ENCODE assay signal across 21 mouse cellular contexts in the genomic region with DNA sequence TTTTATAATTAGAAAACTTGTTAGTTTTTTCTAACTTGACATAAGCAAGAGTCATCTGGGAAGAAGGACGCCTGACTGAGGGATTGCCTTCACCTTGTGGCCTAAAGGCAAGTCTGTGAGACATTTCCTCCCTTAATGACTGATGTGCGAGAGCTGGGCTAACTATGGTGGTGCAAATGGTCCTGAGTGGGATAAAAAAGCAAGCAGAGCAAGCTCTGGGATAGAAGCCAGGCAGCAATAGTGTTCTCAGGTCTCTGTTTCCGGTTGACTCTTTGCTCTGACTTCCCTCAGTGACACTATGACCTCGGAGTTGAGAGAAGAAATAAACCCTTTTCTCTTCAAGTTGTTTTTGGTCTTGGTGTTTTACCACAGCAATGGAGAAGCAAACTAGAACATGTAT. TPM values are rescaled to one million over a fixed set of nuclear protein-coding genes. Genes with fewer than 3 reads are reported as not detected.
DNase-seq lines count a peak whose midpoint lies in the region; TF ChIP-seq lines count a peak whose summit lies in the region.
"Had no signal": no experiment of that assay in that cellular context is flagged by ENCODE, and none has a peak within 500 bp of the region (broad histone marks: within the 10 kb centered on the region; RNA-seq: fewer than 3 reads in every experiment).

No protein-coding gene starts in this region.

- H3K4me3 ChIP-seq in ES-Bruce4 (ENCODE audit: low read depth, low read length), result no peak overlapping the region
- H3K4me3 ChIP-seq: embryonic facial prominence, embryonic 13.5 days; heart, embryonic 10.5 days; hindbrain, embryonic 15.5 days; limb, embryonic 12.5 days; midbrain, embryonic 12.5 days had no signal

- DNase-seq in adrenal gland, postnatal 14 days, result peak; percentile 15
- DNase-seq in adrenal gland, postnatal 25 days, result no peak
- peak; percentile 27 to 37 for DNase-seq in kidney, adult 8-10 months
- no peak for DNase-seq in kidney, adult 11 months
- DNase-seq in kidney, postnatal 10 days, result peak; percentile 22
- no peak for DNase-seq in ovary, postnatal 14 days (ENCODE audit: low spot score)
- no peak for DNase-seq in cerebellum, adult 9-11 months
- DNase-seq: cerebellum, adult 2 months; forebrain, postnatal 0 days; heart, postnatal 14 days; layer of hippocampus, adult 9-11 months; retina, postnatal 1 day; thymus, adult 2 months had no signal

- H3K9ac ChIP-seq in ES-Bruce4 (ENCODE audit: low read depth, poor library complexity, severe bottlenecking), result no peak overlapping the region
- H3K9ac ChIP-seq: embryonic facial prominence, embryonic 13.5 days; forebrain, postnatal 0 days; hindbrain, embryonic 15.5 days; limb, embryonic 12.5 days; liver, embryonic 14.5 days; midbrain, embryonic 12.5 days had no signal

- no peak for TF ChIP-seq EP300 in ES-Bruce4 (IDR thresholded peaks at IDR 0.05; ENCODE audit: insufficient read depth, low read depth, low read length)

- H3K27me3 ChIP-seq in ES-Bruce4 (ENCODE audit: control insufficient read depth, insufficient read depth, low read length, poor library complexity, severe bottlenecking), result no peaks in the 10 kb centered on the region
- H3K27me3 ChIP-seq: embryonic facial prominence, embryonic 13.5 days; hindbrain, embryonic 15.5 days; limb, embryonic 12.5 days; midbrain, embryonic 12.5 days; Patski had no signal

- no peak for TF ChIP-seq CTCF in ES-Bruce4 (IDR thresholded peaks at IDR 0.05; ENCODE audit: low read depth, low read length)

- no peaks in the 10 kb centered on the region for H3K9me3 ChIP-seq in ES-Bruce4 (replicated peaks; ENCODE audit: control insufficient read depth, insufficient read depth, low read length, poor library complexity, severe bottlenecking)
- H3K9me3 ChIP-seq: embryonic facial prominence, embryonic 13.5 days; heart, embryonic 10.5 days; hindbrain, embryonic 15.5 days; limb, embryonic 12.5 days; midbrain, embryonic 12.5 days had no signal

- H3K27ac ChIP-seq in ES-Bruce4 (ENCODE audit: insufficient read depth, low read length), result peak overlapping the region; percentile 85
- H3K27ac ChIP-seq: embryonic facial prominence, embryonic 13.5 days; heart, embryonic 10.5 days; hindbrain, embryonic 15.5 days; limb, embryonic 12.5 days; liver, embryonic 14.5 days; midbrain, embryonic 12.5 days had no signal

- TF ChIP-seq POLR2A in ES-Bruce4 (IDR thresholded peaks at IDR 0.05; ENCODE audit: insufficient read depth, low read length), result no peak

- H3K36me3 ChIP-seq in ES-Bruce4 (ENCODE audit: control insufficient read depth, insufficient read depth, low read length, poor library complexity, severe bottlenecking), result no peaks in the 10 kb centered on the region; the same call in 1 of the 2 replicates
- H3K36me3 ChIP-seq: embryonic facial prominence, embryonic 13.5 days; heart, embryonic 10.5 days; hindbrain, embryonic 15.5 days; limb, embryonic 12.5 days; midbrain, embryonic 12.5 days had no signal

- peaks cover 10% of the 10 kb centered on the region for H3K4me1 ChIP-seq in ES-Bruce4 (ENCODE audit: control insufficient read depth, insufficient read depth, low read length)

RNA-seq across cellular contexts. Expression of gene Vps54, which starts 2.1 kb away (rescaled TPM):
- 33.3 and 37.9 TPM in 2 replicates for total RNA-seq in adrenal gland, postnatal 14 days (2021)
- total RNA-seq in adrenal gland, postnatal 25 days (2021), result 35.4 and 38.1 TPM in 2 replicates
- polyA plus RNA-seq in ES-Bruce4 (2011; ENCODE audit: insufficient read depth, insufficient read length, low read depth, missing spikeins), result 95.6 and 98.5 TPM in 2 replicates

Comparison
In these comparisons a context has a peak if more than half of its experiments do, and no peak if none do; other contexts are left out.
1. DNase-seq: peak in adrenal gland, postnatal 14 days (single experiment), kidney, adult 8-10 months (2 of 2) and kidney, postnatal 10 days (single experiment); none in adrenal gland, postnatal 25 days (single experiment), kidney, adult 11 months (single experiment), ovary, postnatal 14 days (single experiment) and cerebellum, adult 9-11 months (single experiment).